Mouse (Mus musculus) MEL (cell line): ENCODE measurements around the gene Tbck.

Source experiments
- GATA1 ChIP-seq: IDR thresholded peaks from 2 replicates; pipeline ENCODE4 v1.6.1; 2011; ENCODE audit warnings: low read depth, low read length, improper control_type of control experiment
- POLR2A ChIP-seq, 2 experiments: IDR thresholded peaks; 2 replicates each; pipeline ENCODE4 v1.6.1; 2011 to 2012; ENCODE audit warnings: low read length in 2 of 2, mild to moderate bottlenecking in 2 of 2, control low read depth in 1 of 2, improper control_type of control experiment in 1 of 2, low read depth in 1 of 2, moderate library complexity in 1 of 2; ENCODE audit not compliant: control insufficient read depth in 1 of 2, insufficient read depth in 1 of 2, poor library complexity in 1 of 2
- TAL1 ChIP-seq: IDR thresholded peaks from 2 replicates; pipeline ENCODE4 v1.6.1; 2012; ENCODE audit warnings: mild to moderate bottlenecking, inconsistent platforms, low read length, moderate library complexity, mixed read lengths
- TCF12 ChIP-seq: IDR thresholded peaks from 2 replicates; pipeline ENCODE4 v1.6.1; 2014; ENCODE audit warnings: low read depth, mild to moderate bottlenecking, inconsistent platforms, low read length, improper control_type of control experiment, moderate library complexity
- USF1 ChIP-seq: IDR thresholded peaks from 2 replicates; pipeline ENCODE4 v1.6.1; 2014; ENCODE audit warnings: low read depth, mild to moderate bottlenecking, inconsistent platforms, low read length, improper control_type of control experiment, moderate library complexity
- ZC3H11A ChIP-seq: IDR thresholded peaks from 2 replicates; pipeline ENCODE4 v1.6.1; 2012; ENCODE audit warnings: low read depth, mild to moderate bottlenecking, inconsistent platforms, low read length, improper control_type of control experiment

- TF ChIP-seq POLR2A (IDR thresholded peaks at IDR 0.05; ENCODE audit: control insufficient read depth in 1 of 2, insufficient read depth in 1 of 2, low read depth in 1 of 2, low read length in 2 of 2, poor library complexity in 1 of 2) (no peak), GATA1 (no peak), TAL1 (no peak), TCF12 (no peak), ZC3H11A (no peak), USF1 (no peak)
These were observed 30.0 kb downstream of the Tbck start for GRCm38 (mm10) chr3:132713913-132714312.
